Mouse (Mus musculus) layer of hippocampus, adult 9-11 months (tissue): ENCODE measurements around the gene Xlr3b.
"Not testable (repeated sequence)": the region's sequence is repeated elsewhere in the genome, so short reads cannot be mapped to it uniquely, and the experiment has no call there.

Source experiments
- DNase-seq: peaks from one replicate; pipeline ENCODE4 v3.0.0; 2022

Gene Xlr3b

GRCm38 (mm10) chrX:73191934-73192333 lies at the start of gene Xlr3b:
TSS of gene Xlr3b (plus strand) at chrX:73192207.
- peak; percentile 38 for DNase-seq

GRCm38 (mm10) chrX:73143218-73143618 lies 48.8 kb upstream of the Xlr3b start:
- not testable (repeated sequence) for DNase-seq

- not testable (repeated sequence) for DNase-seq
Observed at GRCm38 (mm10) chrX:73148496-73148895, 43.5 kb upstream of the Xlr3b start, which contains the start of gene Xlr5b. TSS of gene Xlr5b (plus strand) at chrX:73148796.

GRCm38 (mm10) chrX:73149350-73149749 lies 42.7 kb upstream of the Xlr3b start, which contains the start of gene DXBay18:
TSS of gene DXBay18 (minus strand) at chrX:73149450.
- DNase-seq = not testable (repeated sequence)

- DNase-seq = not testable (repeated sequence)
Observed at GRCm38 (mm10) chrX:73176889-73177288, 15.1 kb upstream of the Xlr3b start, which contains the start of gene Spin2d. TSS of gene Spin2d (minus strand) at chrX:73176989.

- DNase-seq = not testable (repeated sequence)
Observed at GRCm38 (mm10) chrX:73213819-73214564, 22.0 kb downstream of the Xlr3b start, which contains the start of gene Xlr4b. TSS of gene Xlr4b (plus strand) at chrX:73214333.

- DNase-seq = no peak
Observed at GRCm38 (mm10) chrX:73225365-73225764, 33.4 kb downstream of the Xlr3b start.

GRCm38 (mm10) chrX:73227914-73228605 lies 36.1 kb downstream of the Xlr3b start, which contains the start of gene F8a:
TSS of gene F8a (plus strand) at chrX:73228291.
- DNase-seq = peak; percentile 83

GRCm38 (mm10) chrX:73228606-73229214 lies 36.7 kb downstream of the Xlr3b start:
- peak; percentile 38 for DNase-seq

GRCm38 (mm10) chrX:73229288-73229687 lies 37.3 kb downstream of the Xlr3b start:
- DNase-seq = no peak

- DNase-seq = not testable (repeated sequence)
Observed at GRCm38 (mm10) chrX:73242821-73243325, 50.9 kb downstream of the Xlr3b start, which contains the start of gene Xlr4c. TSS of gene Xlr4c (minus strand) at chrX:73243130.
